Mouse (Mus musculus) ES-Bruce4 (cell line): ENCODE measurements around the gene Olfr286.

Experiments
- CTCF ChIP-seq: IDR thresholded peaks from one replicate; pipeline ENCODE4 v1.8.1; 2011; ENCODE audit warnings: low read depth, low read length
- EP300 ChIP-seq: IDR thresholded peaks from 2 replicates; pipeline ENCODE4 v1.6.1; 2011; ENCODE audit warnings: low read depth, low read length; ENCODE audit not compliant: insufficient read depth
- POLR2A ChIP-seq: IDR thresholded peaks from one replicate; pipeline ENCODE4 v1.8.1; 2011; ENCODE audit warnings: low read length; ENCODE audit not compliant: insufficient read depth

- TF ChIP-seq CTCF, result no peak
- no peak for TF ChIP-seq POLR2A
- no peak for TF ChIP-seq EP300
Measured at GRCm38 (mm10) chr15:98177320-98177719, 56.9 kb downstream of the Olfr286 start.
